Mouse (Mus musculus) liver, embryonic 12.5 days (tissue): ENCODE results near the gene Gcc2. TPM values are rescaled to one million over a fixed set of nuclear protein-coding genes. Genes with fewer than 3 reads are reported as not detected.
"Not testable (repeated sequence)": the region's sequence is repeated elsewhere in the genome, so short reads cannot be mapped to it uniquely, and the experiment has no call there.

Source experiments
- ATAC-seq: fragments of 200-750 bp; cut with Nextera tagmentation; 2 replicates; pipeline ENCODE4 v1.8.0; 2017; ENCODE audit warnings: moderate number of reproducible peaks, mild to moderate bottlenecking, moderate library complexity
- H3K27ac ChIP-seq: fragments of 300-500 bp; sonication (generic); 2 replicates; pipeline ENCODE4 v1.5.1; 2016; ENCODE audit warnings: mild to moderate bottlenecking
- H3K27me3 ChIP-seq: fragments of 300-500 bp; sonication (generic); replicated peaks from 2 replicates; pipeline ENCODE4 v1.6.1; 2016; ENCODE audit warnings: mild to moderate bottlenecking, moderate library complexity
- H3K36me3 ChIP-seq: fragments of 300-500 bp; sonication (generic); 2 replicates; pipeline ENCODE4 v1.6.1; 2016; ENCODE audit warnings: mild to moderate bottlenecking, moderate library complexity
- H3K4me1 ChIP-seq: fragments of 300-500 bp; sonication (generic); 2 replicates; pipeline ENCODE4 v1.6.1; 2016
- H3K4me2 ChIP-seq: fragments of 300-500 bp; sonication (generic); 2 replicates; pipeline ENCODE4 v1.6.1; 2016; ENCODE audit warnings: mild to moderate bottlenecking, moderate library complexity
- H3K4me3 ChIP-seq: fragments of 300-500 bp; sonication (generic); 2 replicates; pipeline ENCODE4 v1.5.1; 2016; ENCODE audit warnings: mild to moderate bottlenecking, moderate library complexity
- H3K9ac ChIP-seq: fragments of 300-500 bp; sonication (generic); 2 replicates; pipeline ENCODE4 v1.6.1; 2016; ENCODE audit warnings: mild to moderate bottlenecking, moderate library complexity
- H3K9me3 ChIP-seq: fragments of 300-500 bp; sonication (generic); replicated peaks from 2 replicates; pipeline ENCODE4 v1.6.1; 2016; ENCODE audit warnings: mild to moderate bottlenecking, moderate library complexity
- WGBS: fragments of 180-500 bp; shearing (Covaris S2); methylation state at CpG from one replicate; pipeline ENCODE4 v1.1.7; 2016; ENCODE audit not compliant: insufficient replicate concordance; 5-methylcytosine and 5-hydroxymethylcytosine counted together
- polyA plus RNA-seq: library from polyadenylated mRNA; unstranded; fragments of >200 nt; fragmentation: Nextera tagmentation; extraction: Ambion mirVana; gene quantifications from 2 replicates; pipeline ENCODE4 v1.2.1, GENCODE M21; 2016

Gcc2 gene
- polyA plus RNA-seq, 1 experiment from 2014 or later = 33.6 TPM

DNA sequence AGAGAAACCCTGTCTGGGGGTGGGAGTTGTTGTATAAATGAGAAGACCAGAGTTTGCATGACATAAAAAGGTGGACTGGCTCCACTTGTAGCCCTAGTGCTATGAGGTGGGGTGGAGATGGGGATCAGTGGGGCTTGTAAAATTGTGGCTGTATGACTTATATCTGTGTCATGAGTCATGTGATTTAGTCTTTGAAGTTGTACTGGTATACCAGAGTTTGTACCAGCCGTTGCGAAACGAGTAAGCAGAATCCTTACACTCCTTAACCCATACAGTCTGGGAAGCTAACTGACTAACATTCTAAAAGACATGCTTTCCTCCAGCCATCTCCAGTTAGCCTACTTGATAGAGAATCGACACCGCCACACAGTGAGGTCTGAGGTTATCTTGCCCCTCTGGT, 78.1 kb downstream of the Gcc2 start:
- H3K9ac ChIP-seq = no peak overlapping the region
- no peak overlapping the region for H3K4me2 ChIP-seq
- H3K4me3 ChIP-seq = no peak overlapping the region
- 58% methylated on average over 5 of the region's 5 CpGs for WGBS
- H3K27ac ChIP-seq = no peak overlapping the region
- ATAC-seq = peak; percentile 35; the same call in 1 of the 2 replicates
- H3K27me3 ChIP-seq = no peaks in the 10 kb centered on the region
- peaks cover 4% of the 10 kb centered on the region for H3K36me3 ChIP-seq
- H3K4me1 ChIP-seq = peaks cover 48% of the 10 kb centered on the region
- H3K9me3 ChIP-seq = no peaks in the 10 kb centered on the region

DNA sequence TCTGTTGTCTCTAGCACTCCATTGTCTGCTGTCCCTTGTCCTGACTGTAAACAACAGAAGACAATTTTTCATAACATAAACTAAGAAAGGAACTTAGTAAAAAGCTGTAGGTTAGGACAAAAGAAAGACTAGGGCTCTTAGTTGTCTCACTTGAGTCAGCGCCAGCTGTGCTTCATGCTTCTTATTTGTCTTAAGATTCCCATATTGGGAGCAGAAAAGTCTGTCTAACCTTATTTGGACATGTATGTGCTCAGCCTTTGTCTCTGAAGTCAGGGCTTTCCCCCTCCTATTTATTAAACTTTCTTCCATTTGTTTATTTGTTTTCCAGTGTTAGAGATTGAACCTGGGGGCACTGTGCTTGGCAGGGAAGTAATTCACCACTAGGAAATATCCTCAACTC, 80.9 kb downstream of the Gcc2 start:
- H3K9ac ChIP-seq = no peak overlapping the region
- H3K4me1 ChIP-seq = peaks cover 47% of the 10 kb centered on the region
- 84% methylated on average over 1 of the region's 1 CpGs for WGBS

DNA sequence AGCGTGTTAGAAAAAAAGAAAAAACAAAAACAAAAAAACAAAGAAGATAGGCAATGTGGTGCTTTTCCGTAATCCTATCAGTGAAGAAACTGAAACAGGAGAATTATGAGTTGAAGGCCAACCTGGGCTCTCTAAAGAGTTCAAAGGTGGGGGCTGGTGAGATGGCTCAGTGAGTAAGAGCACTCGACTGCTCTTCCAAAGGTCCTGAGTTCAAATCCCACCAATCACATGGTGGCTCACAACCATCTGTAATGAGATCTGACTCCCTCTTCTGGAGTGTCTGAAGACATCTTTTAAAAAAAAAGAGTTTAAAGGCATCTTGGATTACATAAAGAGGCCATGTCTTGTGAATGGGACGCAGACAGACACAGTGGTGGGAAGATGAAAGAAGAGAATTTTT, 81.8 kb downstream of the Gcc2 start:
- 88% methylated on average over 4 of the region's 4 CpGs for WGBS

More for the DNA sequence above, 80.9 kb downstream of the Gcc2 start:
- Histone ChIP-seq H3K27me3 (no peaks in the 10 kb centered on the region), H3K36me3 (peaks cover 8% of the 10 kb centered on the region), H3K4me2 (no peak overlapping the region), H3K27ac (0 out of 2 replicates have a peak overlapping the region, but pooled peaks have one; percentile 10), H3K4me3 (no peak overlapping the region), H3K9me3 (no peaks in the 10 kb centered on the region)
- ATAC-seq = no peak

DNA sequence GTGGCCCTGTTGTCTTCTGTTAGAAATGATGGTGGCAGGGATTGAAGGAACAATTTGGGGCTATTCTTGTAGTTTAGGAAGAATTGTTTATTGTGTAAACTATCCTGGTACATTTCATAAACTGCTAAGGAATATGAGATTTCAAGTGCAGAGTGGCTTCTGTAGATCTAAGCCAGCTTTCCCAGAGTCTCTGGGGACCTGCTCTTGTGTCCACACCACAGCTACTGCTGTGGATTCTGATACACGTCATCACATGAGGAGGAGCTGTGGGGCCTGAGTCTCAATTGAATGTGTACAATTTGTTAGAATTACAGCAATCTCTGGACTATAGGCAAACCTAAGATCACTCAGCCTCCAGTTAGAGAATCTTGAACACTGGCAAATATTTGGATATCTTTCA, 83.3 kb downstream of the Gcc2 start:
- Histone ChIP-seq H3K4me3 (no peak overlapping the region), H3K9ac (no peak overlapping the region), H3K36me3 (peaks cover 8% of the 10 kb centered on the region), H3K9me3 (no peaks in the 10 kb centered on the region), H3K27me3 (no peaks in the 10 kb centered on the region), H3K27ac (no peak overlapping the region), H3K4me1 (peaks cover 62% of the 10 kb centered on the region), H3K4me2 (no peak overlapping the region)
- 55% methylated on average over 1 of the region's 1 CpGs for WGBS
- no peak for ATAC-seq

More for the DNA sequence above, 81.8 kb downstream of the Gcc2 start:
- peaks cover 56% of the 10 kb centered on the region for H3K4me1 ChIP-seq
- H3K4me3 ChIP-seq, H3K36me3 ChIP-seq, H3K9me3 ChIP-seq, H3K27ac ChIP-seq, H3K9ac ChIP-seq, H3K4me2 ChIP-seq, ATAC-seq, H3K27me3 ChIP-seq: not testable (repeated sequence)

DNA sequence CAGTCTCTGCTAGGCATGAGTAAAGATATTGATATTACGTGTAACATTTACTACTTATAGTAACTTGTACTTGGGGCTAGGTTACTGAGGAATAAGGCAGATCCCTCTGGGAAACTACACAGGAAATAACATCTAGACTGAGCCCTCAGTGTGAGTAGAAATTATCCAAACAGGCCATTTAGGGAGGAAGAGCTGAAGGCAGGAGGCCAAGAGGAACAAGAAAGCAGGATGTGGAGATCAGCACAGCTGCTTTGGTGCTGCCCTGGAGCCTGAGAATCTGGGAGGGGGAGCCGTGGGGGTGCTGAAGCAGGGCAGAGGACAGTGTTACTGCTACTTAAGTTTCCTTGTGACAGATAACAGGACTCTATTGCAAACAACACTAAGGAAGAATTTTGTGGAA, 86.4 kb downstream of the Gcc2 start:
- Histone ChIP-seq H3K4me1 (peaks cover 54% of the 10 kb centered on the region), H3K9ac (no peak overlapping the region), H3K4me2 (no peak overlapping the region), H3K27ac (peak overlapping the region; percentile 54), H3K27me3 (no peaks in the 10 kb centered on the region), H3K36me3 (peaks cover 8% of the 10 kb centered on the region), H3K9me3 (no peaks in the 10 kb centered on the region), H3K4me3 (no peak overlapping the region)
- 42% methylated on average over 2 of the region's 2 CpGs for WGBS
- ATAC-seq = no peak

DNA sequence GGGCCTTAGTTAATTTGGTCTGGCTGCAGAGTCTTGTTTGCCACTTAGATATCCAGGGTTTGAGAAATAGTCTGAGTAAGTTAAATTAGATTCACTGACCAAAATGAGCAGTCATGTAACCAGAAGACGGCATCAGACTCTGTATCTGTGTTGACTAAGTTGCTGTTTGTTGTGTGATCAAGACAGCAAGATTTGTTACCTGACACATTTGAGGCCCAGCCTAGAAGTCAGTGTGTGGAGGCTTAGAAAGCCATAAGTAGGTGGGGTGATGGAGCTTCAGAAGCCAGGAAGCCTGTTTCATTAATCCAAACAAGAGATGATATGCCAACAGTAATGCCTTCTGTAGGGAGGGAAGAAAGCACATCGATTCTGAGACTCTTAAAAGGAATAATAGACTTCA, 86.9 kb downstream of the Gcc2 start:
- no peak overlapping the region for H3K4me3 ChIP-seq
- H3K27me3 ChIP-seq = no peaks in the 10 kb centered on the region
- H3K36me3 ChIP-seq = peaks cover 8% of the 10 kb centered on the region
- no peak overlapping the region for H3K4me2 ChIP-seq
- peaks cover 59% of the 10 kb centered on the region for H3K4me1 ChIP-seq
- H3K9ac ChIP-seq = no peak overlapping the region
- H3K9me3 ChIP-seq = no peaks in the 10 kb centered on the region
- 69% methylated on average over 2 of the region's 2 CpGs for WGBS
- peak overlapping the region; percentile 54 for H3K27ac ChIP-seq
- no peak for ATAC-seq

DNA sequence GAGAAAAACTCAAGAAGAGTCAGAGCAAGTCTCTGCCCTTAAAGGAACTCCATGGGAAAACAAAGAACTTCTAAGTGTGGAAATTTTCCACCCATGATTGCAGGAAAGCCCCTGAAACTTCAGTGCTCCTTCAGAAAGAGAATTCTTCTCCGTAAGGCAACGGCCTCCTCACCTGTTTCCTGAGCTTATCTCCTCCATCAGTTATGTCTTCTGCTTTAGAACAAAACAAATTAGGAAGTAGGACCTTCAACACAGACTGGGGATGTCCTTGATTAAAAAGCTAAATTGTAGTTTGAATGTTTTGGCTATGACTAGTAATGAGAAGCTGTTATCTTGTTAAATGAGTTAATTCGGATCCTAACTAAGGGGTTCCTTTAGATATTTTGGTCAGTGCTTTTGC, 88.3 kb downstream of the Gcc2 start:
- no peak overlapping the region for H3K4me2 ChIP-seq
- H3K4me1 ChIP-seq = peaks cover 54% of the 10 kb centered on the region
- WGBS = 50% methylated on average over 3 of the region's 3 CpGs

DNA sequence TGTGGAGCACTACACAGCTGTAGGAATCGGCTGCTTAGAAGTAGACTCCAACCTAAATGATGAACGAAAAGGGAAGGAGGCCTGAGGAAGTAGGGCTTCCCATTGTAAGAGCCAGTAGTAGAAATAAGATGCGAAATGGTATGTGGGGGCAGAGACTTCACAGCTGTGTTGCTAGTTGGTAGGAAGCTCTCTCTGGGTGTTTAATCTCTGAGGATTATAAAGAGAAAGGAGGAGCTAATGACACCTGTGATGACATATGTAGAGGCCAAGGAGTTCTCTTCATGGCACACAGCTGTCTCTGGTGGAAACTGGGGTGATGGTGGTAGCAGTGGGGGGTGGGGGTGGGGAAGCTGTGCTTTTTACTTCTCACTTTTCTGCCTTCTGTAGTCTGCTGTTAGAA, 95.3 kb downstream of the Gcc2 start:
- H3K36me3 ChIP-seq = no peaks in the 10 kb centered on the region; the same call in 1 of the 2 replicates
- no peak overlapping the region for H3K4me2 ChIP-seq
- H3K27me3 ChIP-seq = no peaks in the 10 kb centered on the region
- H3K4me1 ChIP-seq = peaks cover 62% of the 10 kb centered on the region
- H3K27ac ChIP-seq = peak overlapping the region; percentile 20; the same call in 1 of the 2 replicates
- no peak overlapping the region for H3K9ac ChIP-seq
- WGBS = 28% methylated on average over 3 of the region's 3 CpGs
- ATAC-seq = no peak
- H3K4me3 ChIP-seq = no peak overlapping the region
- no peaks in the 10 kb centered on the region for H3K9me3 ChIP-seq

More for the DNA sequence above, 88.3 kb downstream of the Gcc2 start:
- Histone ChIP-seq H3K27ac (no peak overlapping the region), H3K4me3 (no peak overlapping the region), H3K27me3 (no peaks in the 10 kb centered on the region), H3K36me3 (peaks cover 8% of the 10 kb centered on the region), H3K9ac (no peak overlapping the region), H3K9me3 (no peaks in the 10 kb centered on the region)
- no peak for ATAC-seq

DNA sequence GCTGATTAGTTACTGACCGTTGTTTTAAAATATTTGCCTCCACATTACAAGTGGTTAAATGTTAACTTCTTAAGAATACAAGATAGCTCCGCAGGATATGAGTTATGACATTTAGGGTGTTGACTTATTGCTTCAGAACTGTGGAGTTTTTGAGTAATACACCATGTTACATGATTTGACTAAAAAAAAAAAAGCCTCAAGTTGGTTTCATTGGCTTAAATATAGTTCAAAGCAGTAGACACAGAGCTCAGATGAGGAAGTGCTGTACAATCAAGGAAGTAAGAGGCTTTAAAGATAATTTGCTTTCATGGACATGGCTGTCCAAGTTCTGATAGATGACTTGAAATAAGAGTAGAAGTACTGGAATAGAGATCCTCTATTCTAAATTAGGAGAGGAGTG, 96.4 kb downstream of the Gcc2 start:
- peaks cover 58% of the 10 kb centered on the region for H3K4me1 ChIP-seq
- H3K9me3 ChIP-seq = no peaks in the 10 kb centered on the region
- no peaks in the 10 kb centered on the region; the same call in 1 of the 2 replicates for H3K36me3 ChIP-seq
- ATAC-seq = no peak
- H3K27ac ChIP-seq = 0 out of 2 replicates have a peak overlapping the region, but pooled peaks have one; percentile 21
- no peak overlapping the region for H3K4me3 ChIP-seq
- H3K27me3 ChIP-seq = no peaks in the 10 kb centered on the region
- no peak overlapping the region for H3K4me2 ChIP-seq
- H3K9ac ChIP-seq = no peak overlapping the region
- WGBS = 41% methylated on average over 2 of the region's 2 CpGs

DNA sequence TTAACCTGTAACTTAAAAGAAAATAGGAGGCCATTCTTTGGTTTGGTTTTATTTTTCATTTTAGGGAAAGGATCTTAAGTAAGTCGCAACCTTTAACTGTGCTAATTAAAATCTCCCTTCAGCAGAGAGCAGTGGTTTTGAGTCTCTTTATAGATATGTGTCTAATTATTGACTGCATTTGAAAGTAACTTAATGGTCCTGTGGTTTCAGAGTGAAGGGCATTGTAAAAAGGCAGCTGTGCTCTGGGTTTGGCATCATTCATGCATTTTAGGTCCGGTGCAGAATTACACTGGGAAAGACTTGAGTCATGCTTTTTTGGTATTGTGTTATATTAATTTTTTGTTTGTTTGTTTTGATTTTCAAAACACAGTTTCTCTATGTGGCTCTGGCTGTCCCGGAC, 97.1 kb downstream of the Gcc2 start:
- Histone ChIP-seq H3K4me1 (peaks cover 52% of the 10 kb centered on the region), H3K27ac (0 out of 2 replicates have a peak overlapping the region, but pooled peaks have one; percentile 4), H3K36me3 (no peaks in the 10 kb centered on the region; the same call in 1 of the 2 replicates), H3K27me3 (no peaks in the 10 kb centered on the region), H3K4me3 (peak overlapping the region; percentile 17; the same call in 1 of the 2 replicates), H3K4me2 (no peak overlapping the region), H3K9me3 (no peaks in the 10 kb centered on the region), H3K9ac (no peak overlapping the region)
- no peak for ATAC-seq
- 61% methylated on average over 3 of the region's 3 CpGs for WGBS

DNA sequence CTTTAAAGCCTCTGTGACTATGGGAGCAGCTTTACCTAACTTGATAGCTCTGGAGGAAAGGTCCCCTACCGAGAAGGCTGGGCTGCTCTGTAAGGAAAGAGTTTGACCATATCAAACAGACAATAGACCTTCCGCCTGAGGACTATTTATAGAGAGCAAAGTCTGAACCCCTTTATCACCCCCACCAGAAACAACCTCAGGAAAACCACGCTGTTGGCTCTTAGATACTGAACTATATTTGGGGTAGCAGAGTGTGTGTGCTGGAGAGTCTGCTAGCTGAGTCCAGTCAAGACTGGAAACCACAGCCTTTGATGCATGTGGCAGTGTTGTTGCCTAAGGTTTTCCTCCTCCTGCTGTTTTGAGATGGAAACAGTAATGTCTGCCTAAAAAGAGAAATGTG, 99.3 kb downstream of the Gcc2 start:
- no peaks in the 10 kb centered on the region for H3K36me3 ChIP-seq
- H3K27me3 ChIP-seq = no peaks in the 10 kb centered on the region
- H3K9ac ChIP-seq = 0 out of 2 replicates have a peak overlapping the region, but pooled peaks have one; percentile 54
- H3K4me2 ChIP-seq = peak overlapping the region; percentile 41
- no peak overlapping the region for H3K4me3 ChIP-seq
- ATAC-seq = peak; percentile 84
- WGBS = 12% methylated on average over 3 of the region's 3 CpGs
- H3K9me3 ChIP-seq = no peaks in the 10 kb centered on the region
- H3K27ac ChIP-seq = peak overlapping the region; percentile 39
- H3K4me1 ChIP-seq = peaks cover 50% of the 10 kb centered on the region
